Mouse (Mus musculus) embryonic fibroblast, embryonic 13.5 days (primary cell): Measurements from ENCODE around the gene Ahctf1.

ENCODE experiments used
- CTCF ChIP-seq: IDR thresholded peaks from 2 replicates; pipeline ENCODE4 v1.5.1; 2011; ENCODE audit warnings: mild to moderate bottlenecking, control low read depth, low read length, moderate library complexity, borderline replicate concordance; ENCODE audit not compliant: insufficient read depth
- POLR2A ChIP-seq: IDR thresholded peaks from 2 replicates; pipeline ENCODE4 v1.6.1; 2011; ENCODE audit warnings: low read depth, mild to moderate bottlenecking, control low read depth, low read length, moderate library complexity

- TF ChIP-seq CTCF (no peak), POLR2A (no peak)
These were observed 51.2 kb downstream of the Ahctf1 start for GRCm38 (mm10) chr1:179752276-179752675.
